Comparison of ENCODE assay signal across 21 mouse cellular contexts in the genomic region with DNA sequence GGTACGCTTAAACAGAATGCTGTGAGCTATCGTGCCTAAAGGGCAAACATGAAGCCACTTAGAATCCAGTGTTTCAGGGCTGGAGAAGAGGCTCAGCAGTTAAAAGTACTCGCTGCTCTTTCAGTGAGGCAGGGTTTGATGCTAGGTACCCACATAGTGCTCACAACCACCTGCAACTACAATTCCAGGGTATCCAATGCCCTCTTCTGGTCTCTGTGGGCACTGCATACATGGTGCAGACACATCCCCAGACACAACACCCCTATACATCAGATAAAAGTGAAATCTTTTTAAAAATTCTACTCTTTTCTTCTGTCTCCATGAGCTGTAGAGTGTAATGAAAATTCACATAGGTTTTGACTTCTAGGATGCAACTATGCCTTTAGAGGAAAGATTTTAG. TPM values are rescaled to one million over a fixed set of nuclear protein-coding genes. Genes with fewer than 3 reads are reported as not detected.
A peak's percentile ranks its signal among the peaks of the same experiment; 100 is the strongest.
DNase-seq lines count a peak whose midpoint lies in the region; ATAC-seq and TF ChIP-seq lines count a peak whose summit lies in the region.
"Had no signal": no experiment of that assay in that cellular context is flagged by ENCODE, and none has a peak within 500 bp of the region (broad histone marks: within the 10 kb centered on the region; RNA-seq: fewer than 3 reads in every experiment).

No protein-coding gene starts in this region.

- ATAC-seq in kidney, postnatal 0 days (replicated peaks; ENCODE audit: low FRiP score, low read depth) = no peak
- no peak for ATAC-seq in Patski
- ATAC-seq: forebrain, embryonic 15.5 days; lung, postnatal 0 days had no signal

- no peak overlapping the region for H3K4me3 ChIP-seq in kidney, postnatal 0 days (replicated peaks; ENCODE audit: low read depth, low read length)
- H3K4me3 ChIP-seq: embryonic facial prominence, embryonic 12.5 days; erythroblast, embryonic 14.5 days; forebrain, embryonic 15.5 days; heart, embryonic 15.5 days; limb, embryonic 12.5 days; liver, embryonic 15.5 days; midbrain, embryonic 12.5 days; stomach, embryonic 15.5 days had no signal

- in situ Hi-C loops in Patski (cut with MboI; ENCODE audit: low pct_unique_long_range_greater_than_20kb) = loop anchor here (5.0 kb wide), 1 partner anchor 158 kb away; no protein-coding TSS in a partner anchor

- peak; percentile 14; the same call in 1 of the 2 replicates for TF ChIP-seq CTCF in kidney, postnatal 0 days (IDR thresholded peaks at IDR 0.05; ENCODE audit: low read depth)
- peak; percentile 33 for TF ChIP-seq CTCF in Patski (IDR thresholded peaks at IDR 0.05)

- CTCF ChIA-PET in Patski (lab: Charles Lee) = interaction anchor here (1.5 to 4.3 kb wide), 6 partner anchors 9 to 157 kb away, joined by 4 to 19 read pairs (median 5); a partner anchor contains a TSS

- DNase-seq in kidney, postnatal 0 days (ENCODE audit: low spot score) = no peak
- no peak for DNase-seq in kidney, postnatal 4 days
- peak; percentile 38 for DNase-seq in thymus, postnatal 14 days
- no peak for DNase-seq in thymus, adult 18-20 months
- no peak for DNase-seq in Patski (ENCODE audit: low read depth, low spot score)
- DNase-seq in heart, adult 11 months = no peak
- DNase-seq in spleen, postnatal 36 days (ENCODE audit: low spot score in 2 of 2) = no peak
- DNase-seq: cerebellum, adult 9-10 months; gastrocnemius, postnatal 25 days; kidney, adult 8-10 months; kidney, postnatal 25 days; layer of hippocampus, adult 9-11 months had no signal

- H3K36me3 ChIP-seq in kidney, postnatal 0 days (ENCODE audit: insufficient read depth, low read length) = no peaks in the 10 kb centered on the region
- H3K36me3 ChIP-seq: embryonic facial prominence, embryonic 12.5 days; heart, embryonic 15.5 days; stomach, embryonic 15.5 days had no signal

- no peak overlapping the region for H3K4me2 ChIP-seq in kidney, postnatal 0 days (ENCODE audit: low read length)
- H3K4me2 ChIP-seq: embryonic facial prominence, embryonic 12.5 days; forebrain, embryonic 15.5 days; heart, embryonic 15.5 days; limb, embryonic 12.5 days; liver, embryonic 15.5 days; midbrain, embryonic 12.5 days; stomach, embryonic 15.5 days had no signal

- H3K27me3 ChIP-seq in kidney, postnatal 0 days (ENCODE audit: insufficient read depth, low read length) = no peaks in the 10 kb centered on the region
- H3K27me3 ChIP-seq in Patski = no peaks in the 10 kb centered on the region
- H3K27me3 ChIP-seq: embryonic facial prominence, embryonic 12.5 days; forebrain, embryonic 15.5 days; heart, embryonic 15.5 days; liver, embryonic 15.5 days; midbrain, embryonic 12.5 days; stomach, embryonic 15.5 days had no signal

- POLR2A ChIA-PET in Patski (lab: Charles Lee) = no interaction called here

- H3K27ac ChIP-seq in kidney, postnatal 0 days = no peak overlapping the region
- H3K27ac ChIP-seq: embryonic facial prominence, embryonic 12.5 days; forebrain, embryonic 15.5 days; heart, embryonic 15.5 days; limb, embryonic 12.5 days; liver, embryonic 15.5 days; midbrain, embryonic 12.5 days; stomach, embryonic 15.5 days had no signal

- no peak overlapping the region for H3K9ac ChIP-seq in kidney, postnatal 0 days (ENCODE audit: low read depth, low read length)
- H3K9ac ChIP-seq: embryonic facial prominence, embryonic 12.5 days; forebrain, embryonic 15.5 days; heart, embryonic 15.5 days; limb, embryonic 12.5 days; liver, embryonic 15.5 days; midbrain, embryonic 12.5 days; stomach, embryonic 15.5 days had no signal

- H3K4me1 ChIP-seq in kidney, postnatal 0 days (replicated peaks; ENCODE audit: insufficient read depth, low read length) = no peaks in the 10 kb centered on the region
- H3K4me1 ChIP-seq: embryonic facial prominence, embryonic 12.5 days; forebrain, embryonic 15.5 days; heart, embryonic 15.5 days; limb, embryonic 12.5 days; liver, embryonic 15.5 days; midbrain, embryonic 12.5 days; stomach, embryonic 15.5 days had no signal

- 96% methylated on average over 3 of the region's 3 CpGs for WGBS in kidney, postnatal 0 days

- no peaks in the 10 kb centered on the region for H3K9me3 ChIP-seq in kidney, postnatal 0 days (replicated peaks; ENCODE audit: low read length)
- H3K9me3 ChIP-seq: embryonic facial prominence, embryonic 12.5 days; forebrain, embryonic 15.5 days; heart, embryonic 15.5 days; limb, embryonic 12.5 days; liver, embryonic 15.5 days; midbrain, embryonic 12.5 days; stomach, embryonic 15.5 days had no signal

RNA-seq across cellular contexts. Expression of a gene that starts 38.6 kb away (rescaled TPM):
- polyA plus RNA-seq in kidney, postnatal 0 days (2015; fragmentation: Nextera tagmentation; extraction: Ambion mirVana) = 0.11 TPM in 2 replicates
- polyA plus RNA-seq in Patski (2021) = 0.47 TPM
- polyA plus RNA-seq: erythroblast, embryonic 14.5 days; heart, embryonic 15.5 days; lung, postnatal 0 days had no signal

RNA-seq across cellular contexts. Expression of a gene that starts 38.7 kb away (rescaled TPM):
- 17.4 and 19.2 TPM in 2 replicates for polyA plus RNA-seq in kidney, postnatal 0 days (2015; fragmentation: Nextera tagmentation; extraction: Ambion mirVana)
- polyA plus RNA-seq in Patski (2021) = 15.3 TPM
